Mouse (Mus musculus): ENCODE results near the gene Grin2d. TPM values are rescaled to one million over a fixed set of nuclear protein-coding genes. Genes with fewer than 3 reads are reported as not detected.
"Not testable (repeated sequence)": the region's sequence is repeated elsewhere in the genome, so short reads cannot be mapped to it uniquely, and the experiment has no call there.

The Grin2d gene
- total RNA-seq (2021): 1 to 10 TPM; 1.4 to 1.5 TPM
- long read RNA-seq, experiment 1, partial matches to known transcripts: 0 of 3 reads
- long read RNA-seq, experiment 1, other reads (novel, unspliced or antisense): 3 of 3 reads
- long read RNA-seq, experiment 2: 0 reads

- not testable (repeated sequence) for DNase-seq
These were observed at the start of gene Grin2d for GRCm38 (mm10) chr7:45878278-45878677. TSS of gene Grin2d (minus strand) at chr7:45878378.

- DNase-seq: peak in 1 of 2 experiments; percentile 31
These were observed 46.2 kb upstream of the Grin2d start for GRCm38 (mm10) chr7:45924429-45924816.

- DNase-seq: peak; percentile 89 to 94
These were observed 45.7 kb upstream of the Grin2d start, which contains the start of gene Ccdc114 for GRCm38 (mm10) chr7:45923762-45924428. TSS of gene Ccdc114 (plus strand) at chr7:45924072.

- peak; percentile 97 to 98 for DNase-seq
These were observed 45.0 kb upstream of the Grin2d start for GRCm38 (mm10) chr7:45922928-45923761.

GRCm38 (mm10) chr7:45921950-45922600, 43.9 kb upstream of the Grin2d start:
- peak in 1 of 2 experiments; percentile 40 for DNase-seq

- DNase-seq: peak; percentile 78 to 84
These were observed 43.1 kb upstream of the Grin2d start, which contains the start of gene Emp3 for GRCm38 (mm10) chr7:45921242-45921621. TSS of gene Emp3 (minus strand) at chr7:45921404.

- peak; percentile 61 to 68 for DNase-seq
These were observed 42.5 kb upstream of the Grin2d start for GRCm38 (mm10) chr7:45920583-45921241.

- no peak for DNase-seq
These were observed 41.6 kb upstream of the Grin2d start for GRCm38 (mm10) chr7:45919761-45920160.

GRCm38 (mm10) chr7:45919083-45919671, 41.0 kb upstream of the Grin2d start:
- peak; percentile 22 to 41 for DNase-seq

- no peak for DNase-seq
These were observed 39.7 kb upstream of the Grin2d start for GRCm38 (mm10) chr7:45917926-45918325.

GRCm38 (mm10) chr7:45917004-45917704, 39.0 kb upstream of the Grin2d start:
- no peak for DNase-seq

- peak; percentile 85 to 91 for DNase-seq
These were observed 38.2 kb upstream of the Grin2d start for GRCm38 (mm10) chr7:45916056-45917003.

- no peak for DNase-seq
These were observed 36.8 kb upstream of the Grin2d start for GRCm38 (mm10) chr7:45915011-45915410.

- no peak for DNase-seq
These were observed 35.9 kb upstream of the Grin2d start for GRCm38 (mm10) chr7:45914067-45914466.

GRCm38 (mm10) chr7:45909145-45909544, 31.0 kb upstream of the Grin2d start:
- DNase-seq: no peak

GRCm38 (mm10) chr7:45908384-45908783, 30.2 kb upstream of the Grin2d start:
- DNase-seq: no peak

- DNase-seq: no peak
These were observed 28.4 kb upstream of the Grin2d start for GRCm38 (mm10) chr7:45906622-45907021.

- DNase-seq: no peak
These were observed 24.4 kb upstream of the Grin2d start for GRCm38 (mm10) chr7:45902481-45903002.

- no peak for DNase-seq
These were observed 23.4 kb upstream of the Grin2d start for GRCm38 (mm10) chr7:45901562-45901961.
